Mouse (Mus musculus): ENCODE data around the gene Cdk14. TPM values are rescaled to one million over a fixed set of nuclear protein-coding genes. Genes with fewer than 3 reads are reported as not detected.
"Not testable (repeated sequence)": the region's sequence is repeated elsewhere in the genome, so short reads cannot be mapped to it uniquely, and the experiment has no call there.

Cdk14 gene
- polyA plus RNA-seq, 1 experiment from 2014 or later, result 23.5 TPM

DNA sequence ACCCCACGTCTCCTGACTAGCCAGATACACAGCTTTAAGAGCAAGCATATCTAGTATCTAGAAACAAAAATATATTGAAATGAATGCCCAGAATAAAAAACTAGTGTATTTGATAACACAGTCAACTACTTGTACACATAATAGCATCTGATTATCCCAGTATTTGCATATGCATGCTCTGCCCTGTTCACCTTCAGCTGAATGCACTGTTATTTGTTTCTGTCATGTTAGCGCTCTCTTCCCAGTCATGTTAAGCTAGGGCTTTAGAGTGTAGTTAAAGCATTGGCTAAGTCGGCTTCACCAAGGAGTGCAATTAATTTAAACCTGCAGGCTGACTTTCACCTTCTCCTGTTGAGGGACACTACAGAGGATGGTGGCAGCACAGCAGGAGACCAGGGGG lies 490.5 kb downstream of the Cdk14 start:
- 67% methylated on average over 3 of the region's 3 CpGs for WGBS
- ATAC-seq (replicated peaks; ENCODE audit: low FRiP score) (no peak), DNase-seq (ENCODE audit: low spot score) (no peak)
- H3K4me3 ChIP-seq (ENCODE audit: low read depth, low read length), result no peak overlapping the region
- no peak overlapping the region for H3K4me2 ChIP-seq (ENCODE audit: low read depth, low read length, severe bottlenecking)
- no peaks in the 10 kb centered on the region for H3K9me3 ChIP-seq (ENCODE audit: control insufficient read depth, low read length)
- H3K27me3 ChIP-seq (ENCODE audit: control insufficient read depth, insufficient read depth, low read length), result no peaks in the 10 kb centered on the region
- no peaks in the 10 kb centered on the region; the same call in 1 of the 2 replicates for H3K4me1 ChIP-seq (replicated peaks; ENCODE audit: control insufficient read depth, insufficient read depth, low read length)
- H3K9ac ChIP-seq (ENCODE audit: low read length), result no peak overlapping the region
- no peaks in the 10 kb centered on the region for H3K36me3 ChIP-seq (ENCODE audit: control insufficient read depth, insufficient read depth, low read length)
- H3K27ac ChIP-seq (ENCODE audit: low read depth, low read length), result no peak overlapping the region

- Histone ChIP-seq H3K9ac (ENCODE audit: low read length) (no peak overlapping the region), H3K27me3 (ENCODE audit: control insufficient read depth, insufficient read depth, low read length) (no peaks in the 10 kb centered on the region), H3K9me3 (ENCODE audit: control insufficient read depth, low read length) (no peaks in the 10 kb centered on the region), H3K36me3 (ENCODE audit: control insufficient read depth, insufficient read depth, low read length) (no peaks in the 10 kb centered on the region), H3K4me3 (ENCODE audit: low read depth, low read length) (no peak overlapping the region), H3K27ac (ENCODE audit: low read depth, low read length) (no peak overlapping the region), H3K4me1 (replicated peaks; ENCODE audit: control insufficient read depth, insufficient read depth, low read length) (no peaks in the 10 kb centered on the region), H3K4me2 (ENCODE audit: low read depth, low read length, severe bottlenecking) (no peak overlapping the region)
- no peak for ATAC-seq (replicated peaks; ENCODE audit: low FRiP score)
- DNase-seq (ENCODE audit: low spot score), result no peak
- WGBS, result 90% methylated on average over 6 of the region's 6 CpGs
Observed at GRCm38 (mm10) chr5:4924866-4925265, 495.2 kb downstream of the Cdk14 start.

- no peak overlapping the region for H3K9ac ChIP-seq (ENCODE audit: low read length)
- no peak overlapping the region for H3K4me2 ChIP-seq (ENCODE audit: low read depth, low read length, severe bottlenecking)
- 15% methylated on average over 6 of the region's 6 CpGs for WGBS
- ATAC-seq (replicated peaks; ENCODE audit: low FRiP score) (peak; percentile 65), DNase-seq (ENCODE audit: low spot score) (peak; percentile 78)
- H3K4me1 ChIP-seq (replicated peaks; ENCODE audit: control insufficient read depth, insufficient read depth, low read length), result no peaks in the 10 kb centered on the region
- H3K27ac ChIP-seq (ENCODE audit: low read depth, low read length), result no peak overlapping the region
- H3K27me3 ChIP-seq (ENCODE audit: control insufficient read depth, insufficient read depth, low read length), result no peaks in the 10 kb centered on the region
- H3K9me3 ChIP-seq (ENCODE audit: control insufficient read depth, low read length), result no peaks in the 10 kb centered on the region
- no peak overlapping the region for H3K4me3 ChIP-seq (ENCODE audit: low read depth, low read length)
- no peaks in the 10 kb centered on the region for H3K36me3 ChIP-seq (ENCODE audit: control insufficient read depth, insufficient read depth, low read length)
Observed at GRCm38 (mm10) chr5:4918376-4918775, 501.7 kb downstream of the Cdk14 start.

- 81% methylated on average over 7 of the region's 7 CpGs for WGBS
- H3K4me3 ChIP-seq (ENCODE audit: low read depth, low read length), result no peak overlapping the region
- no peak for ATAC-seq (replicated peaks; ENCODE audit: low FRiP score)
Observed at GRCm38 (mm10) chr5:4917743-4918142, 502.4 kb downstream of the Cdk14 start.

DNA sequence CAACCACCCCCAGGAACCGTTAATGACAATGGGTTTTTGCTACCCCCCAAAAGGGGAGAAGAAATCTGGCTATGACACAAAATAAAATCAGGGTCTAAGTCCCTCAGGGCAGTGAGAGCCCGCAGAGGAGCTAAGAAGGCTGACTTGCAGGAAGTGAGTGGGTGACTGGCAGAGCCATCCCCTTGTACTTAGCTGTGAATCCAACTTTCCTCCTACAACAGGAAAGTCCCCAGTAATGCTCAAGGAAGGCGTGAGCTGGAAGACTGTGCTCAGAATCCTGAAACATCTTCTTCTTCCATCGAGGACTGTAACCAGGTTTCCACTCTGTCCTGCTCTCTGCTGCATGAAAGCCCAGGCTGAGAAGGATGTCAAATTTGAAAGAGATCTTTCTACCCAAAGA lies 502.8 kb downstream of the Cdk14 start:
- no peak overlapping the region for H3K27ac ChIP-seq (ENCODE audit: low read depth, low read length)
- H3K4me2 ChIP-seq (ENCODE audit: low read depth, low read length, severe bottlenecking), result no peak overlapping the region
- no peaks in the 10 kb centered on the region for H3K9me3 ChIP-seq (ENCODE audit: control insufficient read depth, low read length)
- no peaks in the 10 kb centered on the region for H3K36me3 ChIP-seq (ENCODE audit: control insufficient read depth, insufficient read depth, low read length)
- H3K9ac ChIP-seq (ENCODE audit: low read length), result no peak overlapping the region
- ATAC-seq (replicated peaks; ENCODE audit: low FRiP score) (no peak), DNase-seq (ENCODE audit: low spot score) (no peak)
- no peak overlapping the region for H3K4me3 ChIP-seq (ENCODE audit: low read depth, low read length)
- no peaks in the 10 kb centered on the region for H3K27me3 ChIP-seq (ENCODE audit: control insufficient read depth, insufficient read depth, low read length)
- H3K4me1 ChIP-seq (replicated peaks; ENCODE audit: control insufficient read depth, insufficient read depth, low read length), result no peaks in the 10 kb centered on the region
- WGBS, result 76% methylated on average over 4 of the region's 4 CpGs

More at GRCm38 (mm10) chr5:4917743-4918142, 502.4 kb downstream of the Cdk14 start:
- Histone ChIP-seq H3K27ac (ENCODE audit: low read depth, low read length) (no peak overlapping the region), H3K9ac (ENCODE audit: low read length) (no peak overlapping the region), H3K36me3 (ENCODE audit: control insufficient read depth, insufficient read depth, low read length) (no peaks in the 10 kb centered on the region), H3K27me3 (ENCODE audit: control insufficient read depth, insufficient read depth, low read length) (no peaks in the 10 kb centered on the region), H3K9me3 (ENCODE audit: control insufficient read depth, low read length) (no peaks in the 10 kb centered on the region), H3K4me1 (replicated peaks; ENCODE audit: control insufficient read depth, insufficient read depth, low read length) (no peaks in the 10 kb centered on the region), H3K4me2 (ENCODE audit: low read depth, low read length, severe bottlenecking) (no peak overlapping the region)
- no peak for DNase-seq (ENCODE audit: low spot score)

- Histone ChIP-seq H3K36me3 (ENCODE audit: control insufficient read depth, insufficient read depth, low read length) (no peaks in the 10 kb centered on the region), H3K4me2 (ENCODE audit: low read depth, low read length, severe bottlenecking) (no peak overlapping the region), H3K9ac (ENCODE audit: low read length) (no peak overlapping the region), H3K27ac (ENCODE audit: low read depth, low read length) (no peak overlapping the region), H3K27me3 (ENCODE audit: control insufficient read depth, insufficient read depth, low read length) (no peaks in the 10 kb centered on the region), H3K4me1 (replicated peaks; ENCODE audit: control insufficient read depth, insufficient read depth, low read length) (no peaks in the 10 kb centered on the region; the same call in 1 of the 2 replicates), H3K9me3 (ENCODE audit: control insufficient read depth, low read length) (no peaks in the 10 kb centered on the region), H3K4me3 (ENCODE audit: low read depth, low read length) (no peak overlapping the region)
- ATAC-seq (replicated peaks; ENCODE audit: low FRiP score) (no peak), DNase-seq (ENCODE audit: low spot score) (no peak)
- WGBS, result 82% methylated on average over 10 of the region's 10 CpGs
Observed at GRCm38 (mm10) chr5:4916390-4917273, 503.5 kb downstream of the Cdk14 start.

DNA sequence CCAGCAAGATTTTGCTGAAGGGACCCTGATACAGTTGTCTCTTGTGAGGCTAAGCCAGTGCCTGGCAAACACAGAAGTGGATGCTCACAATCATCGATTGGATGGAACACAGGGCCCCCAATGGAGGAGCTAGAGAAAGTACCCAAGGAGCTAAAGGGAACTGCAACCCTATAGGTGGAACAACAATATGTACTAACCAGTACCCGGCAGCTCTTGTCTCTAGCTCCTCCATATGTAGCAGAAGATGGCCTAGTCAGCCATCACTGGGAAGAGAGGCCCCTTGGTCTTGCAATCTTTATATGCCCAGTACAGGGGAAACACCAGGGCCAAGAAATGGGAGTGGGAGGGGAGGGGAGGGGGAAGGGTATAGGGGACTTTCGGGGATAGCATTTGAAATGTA lies 515.2 kb downstream of the Cdk14 start:
- not testable (repeated sequence) for H3K27ac ChIP-seq (ENCODE audit: low read depth, low read length); H3K4me2 ChIP-seq (ENCODE audit: low read depth, low read length, severe bottlenecking); H3K36me3 ChIP-seq (ENCODE audit: control insufficient read depth, insufficient read depth, low read length); H3K9ac ChIP-seq (ENCODE audit: low read length); H3K9me3 ChIP-seq (ENCODE audit: control insufficient read depth, low read length); H3K4me1 ChIP-seq (replicated peaks; ENCODE audit: control insufficient read depth, insufficient read depth, low read length); H3K4me3 ChIP-seq (ENCODE audit: low read depth, low read length); ATAC-seq (replicated peaks; ENCODE audit: low FRiP score); DNase-seq (ENCODE audit: low spot score); H3K27me3 ChIP-seq (ENCODE audit: control insufficient read depth, insufficient read depth, low read length)
- WGBS, result 85% methylated on average over 3 of the region's 3 CpGs

GRCm38 (mm10) chr5:4898241-4898640 lies 521.9 kb downstream of the Cdk14 start:
- DNase-seq (ENCODE audit: low spot score) (no peak), ATAC-seq (replicated peaks; ENCODE audit: low FRiP score) (no peak)
- Histone ChIP-seq H3K27ac (ENCODE audit: low read depth, low read length) (no peak overlapping the region), H3K27me3 (ENCODE audit: control insufficient read depth, insufficient read depth, low read length) (no peaks in the 10 kb centered on the region), H3K4me1 (replicated peaks; ENCODE audit: control insufficient read depth, insufficient read depth, low read length) (no peaks in the 10 kb centered on the region), H3K4me2 (ENCODE audit: low read depth, low read length, severe bottlenecking) (no peak overlapping the region), H3K36me3 (ENCODE audit: control insufficient read depth, insufficient read depth, low read length) (no peaks in the 10 kb centered on the region), H3K4me3 (ENCODE audit: low read depth, low read length) (no peak overlapping the region), H3K9ac (ENCODE audit: low read length) (no peak overlapping the region), H3K9me3 (ENCODE audit: control insufficient read depth, low read length) (no peaks in the 10 kb centered on the region)
- WGBS, result 94% methylated on average over 2 of the region's 2 CpGs

DNA sequence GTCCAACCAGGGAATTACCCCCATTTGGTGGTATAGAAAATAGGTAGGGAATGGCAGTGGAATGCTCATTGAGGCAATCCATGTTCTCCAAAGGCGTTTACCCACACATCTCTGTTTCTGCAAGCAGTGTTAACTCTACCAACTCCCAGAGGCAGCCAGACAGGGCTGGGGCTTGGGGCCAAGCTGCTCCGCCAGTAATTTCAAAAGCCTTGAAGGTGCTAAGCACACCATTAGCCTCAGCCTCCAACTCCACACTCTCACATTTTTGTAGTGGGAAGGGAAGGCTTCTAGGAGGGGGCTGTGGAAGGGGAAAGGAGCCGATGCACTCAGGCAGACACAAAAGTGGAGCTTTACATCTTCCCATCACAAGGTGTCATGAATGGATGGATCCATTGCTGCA lies 525.1 kb downstream of the Cdk14 start:
- ATAC-seq (replicated peaks; ENCODE audit: low FRiP score), result no peak
- Histone ChIP-seq H3K4me1 (replicated peaks; ENCODE audit: control insufficient read depth, insufficient read depth, low read length) (no peaks in the 10 kb centered on the region), H3K27me3 (ENCODE audit: control insufficient read depth, insufficient read depth, low read length) (no peaks in the 10 kb centered on the region), H3K36me3 (ENCODE audit: control insufficient read depth, insufficient read depth, low read length) (no peaks in the 10 kb centered on the region), H3K27ac (ENCODE audit: low read depth, low read length) (no peak overlapping the region), H3K9me3 (ENCODE audit: control insufficient read depth, low read length) (no peaks in the 10 kb centered on the region), H3K4me2 (ENCODE audit: low read depth, low read length, severe bottlenecking) (no peak overlapping the region), H3K4me3 (ENCODE audit: low read depth, low read length) (no peak overlapping the region), H3K9ac (ENCODE audit: low read length) (no peak overlapping the region)
- 70% methylated on average over 3 of the region's 3 CpGs for WGBS
- DNase-seq (ENCODE audit: low spot score), result no peak

All from forebrain, embryonic 11.5 days (tissue).